8 mouse cellular contexts compared by ENCODE assay signal in the genomic region with DNA sequence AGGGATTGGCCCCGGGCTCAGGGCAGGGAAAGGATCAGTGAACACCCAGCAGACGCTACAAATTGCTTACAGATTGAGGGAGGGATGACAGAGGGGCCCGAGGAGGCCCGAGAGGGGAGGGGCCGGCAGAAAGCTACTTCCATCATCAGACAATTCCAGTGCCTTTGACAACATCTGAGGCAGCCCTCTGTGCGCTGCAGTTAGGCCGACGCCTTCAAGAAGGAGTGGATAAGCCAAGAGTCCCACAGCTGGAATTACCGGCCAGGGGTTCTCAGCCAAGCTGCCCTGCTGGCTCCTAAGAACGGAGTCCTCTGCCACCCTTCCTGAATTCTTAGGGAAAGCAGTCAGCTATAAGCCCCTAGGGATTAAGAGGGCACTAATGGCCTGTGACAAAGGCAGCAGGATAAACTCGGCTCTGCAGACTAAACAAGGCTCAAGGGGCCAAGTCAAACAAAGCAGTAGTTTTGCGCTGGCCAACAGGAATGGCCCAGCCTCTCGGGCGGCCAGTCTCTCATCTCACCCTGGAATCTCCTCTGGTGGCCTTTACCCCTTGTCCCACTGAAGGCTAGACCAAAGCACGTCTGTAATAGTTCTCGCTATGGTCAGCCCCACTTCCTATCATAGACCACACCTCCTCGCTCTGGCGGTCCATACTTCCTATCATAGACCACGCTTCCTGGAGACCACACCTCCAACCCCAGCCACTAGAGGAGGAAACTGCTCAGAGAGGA.
DNase-seq lines count a peak whose midpoint lies in the region; ATAC-seq lines count a peak whose summit lies in the region.

No protein-coding gene starts in this region.

- DNase-seq in thymus, postnatal 25 days: peak; percentile 4
- DNase-seq in thymus, postnatal 0 days (ENCODE audit: low spot score): no peak
- peak; percentile 35 for DNase-seq in heart, adult 8-10 months (ENCODE audit: low spot score)
- peak; percentile 36 for DNase-seq in kidney, postnatal 10 days
- DNase-seq in MN1 (ENCODE audit: low spot score): no peak

- ATAC-seq in megakaryocyte progenitor cell, adult 5-6 weeks (replicated peaks; ENCODE audit: poor library complexity): peak; percentile 29; the same call in 1 of the 2 replicates
- no peak for ATAC-seq in megakaryocyte-erythroid progenitor cell, adult 5-6 weeks (replicated peaks; ENCODE audit: low FRiP score, low TSS enrichment, poor library complexity, severe bottlenecking)
- no peak for ATAC-seq in erythroid progenitor cell, adult 5-6 weeks (replicated peaks; ENCODE audit: low FRiP score, poor library complexity, severe bottlenecking)

Comparison
In these comparisons a context has a peak if more than half of its experiments do, and no peak if none do; other contexts are left out.
1. DNase-seq: peak in thymus, postnatal 25 days (single experiment), heart, adult 8-10 months (single experiment) and kidney, postnatal 10 days (single experiment); none in thymus, postnatal 0 days (single experiment) and MN1 (single experiment).